22 mouse cellular contexts compared by ENCODE assay signal in genomic region chr11:96957061-96957805, GRCm38 (mm10). TPM values are rescaled to one million over a fixed set of nuclear protein-coding genes. Genes with fewer than 3 reads are reported as not detected.
DNase-seq lines count a peak whose midpoint lies in the region; ATAC-seq and TF ChIP-seq lines count a peak whose summit lies in the region.
"Had no signal": no experiment of that assay in that cellular context is flagged by ENCODE, and none has a peak within 500 bp of the region (broad histone marks: within the 10 kb centered on the region; RNA-seq: fewer than 3 reads in every experiment).

No protein-coding gene starts in this region.

- no peak for TF ChIP-seq CTCF in ES-Bruce4 (IDR thresholded peaks at IDR 0.05; ENCODE audit: low read depth, low read length)
- TF ChIP-seq CTCF in bone marrow, adult 2 months (IDR thresholded peaks at IDR 0.05; ENCODE audit: control insufficient read depth, insufficient read depth, low read length): no peak

- intact Hi-C loops in heart, postnatal 14 days (cut with DNase I): no loop called here

- H3K27me3 ChIP-seq in ES-Bruce4 (ENCODE audit: control insufficient read depth, insufficient read depth, low read length, poor library complexity, severe bottlenecking): no peaks in the 10 kb centered on the region
- no peaks in the 10 kb centered on the region for H3K27me3 ChIP-seq in liver, embryonic 16.5 days (ENCODE audit: control insufficient read depth, insufficient read depth, low read depth, low read length)
- H3K27me3 ChIP-seq in midbrain, embryonic 16.5 days (ENCODE audit: control insufficient read depth, insufficient read depth, low read depth, low read length): no peaks in the 10 kb centered on the region
- H3K27me3 ChIP-seq: forebrain, embryonic 13.5 days; hindbrain, embryonic 12.5 days had no signal

- H3K36me3 ChIP-seq in ES-Bruce4 (ENCODE audit: control insufficient read depth, insufficient read depth, low read length, poor library complexity, severe bottlenecking): peaks cover 34% of the 10 kb centered on the region
- peaks cover 93% of the 10 kb centered on the region for H3K36me3 ChIP-seq in liver, embryonic 16.5 days (ENCODE audit: control insufficient read depth, insufficient read depth)
- H3K36me3 ChIP-seq in midbrain, embryonic 16.5 days (ENCODE audit: control insufficient read depth, insufficient read depth, low read length): peaks cover 38% of the 10 kb centered on the region

- DNase-seq in thymus, postnatal 25 days: peak; percentile 69
- no peak for DNase-seq in heart, postnatal 14 days
- DNase-seq in natural killer cell, adult 2 months (ENCODE audit: low spot score in 2 of 2): no peak
- DNase-seq: adrenal gland, postnatal 25 days; cerebellum, adult 11-12 months; gastrocnemius, postnatal 36 days; kidney, adult 8-10 months; kidney, postnatal 25 days; layer of hippocampus, adult 9-11 months; lung, embryonic 14.5 days; lung, postnatal 36 days; right cerebral cortex, postnatal 25 days had no signal

- no peak for TF ChIP-seq EP300 in ES-Bruce4 (IDR thresholded peaks at IDR 0.05; ENCODE audit: insufficient read depth, low read depth, low read length)

- no peak overlapping the region for H3K9ac ChIP-seq in ES-Bruce4 (ENCODE audit: low read depth, poor library complexity, severe bottlenecking)
- peak overlapping the region; percentile 42 for H3K9ac ChIP-seq in liver, embryonic 16.5 days (ENCODE audit: low read depth, low read length)
- no peak overlapping the region for H3K9ac ChIP-seq in midbrain, embryonic 16.5 days (ENCODE audit: low read depth, low read length)
- H3K9ac ChIP-seq: forebrain, embryonic 13.5 days; hindbrain, embryonic 12.5 days; lung, embryonic 14.5 days had no signal

- TF ChIP-seq POLR2A in ES-Bruce4 (IDR thresholded peaks at IDR 0.05; ENCODE audit: insufficient read depth, low read length): no peak
- TF ChIP-seq POLR2A in bone marrow, adult 2 months (IDR thresholded peaks at IDR 0.05; ENCODE audit: borderline replicate concordance, control insufficient read depth, low read depth, low read length): no peak

- H3K4me2 ChIP-seq in liver, embryonic 16.5 days (ENCODE audit: low read depth, low read length): peak overlapping the region; percentile 40
- H3K4me2 ChIP-seq in midbrain, embryonic 16.5 days (ENCODE audit: low read length): no peak overlapping the region
- H3K4me2 ChIP-seq: forebrain, embryonic 13.5 days; hindbrain, embryonic 12.5 days; lung, embryonic 14.5 days had no signal

- H3K4me1 ChIP-seq in ES-Bruce4 (ENCODE audit: control insufficient read depth, insufficient read depth, low read length): peaks cover 10% of the 10 kb centered on the region
- peaks cover 3% of the 10 kb centered on the region for H3K4me1 ChIP-seq in bone marrow, adult 2 months (ENCODE audit: control insufficient read depth, insufficient read depth, low read length)
- peaks cover 65% of the 10 kb centered on the region for H3K4me1 ChIP-seq in liver, embryonic 16.5 days (ENCODE audit: control insufficient read depth, low read depth, low read length)
- no peaks in the 10 kb centered on the region for H3K4me1 ChIP-seq in midbrain, embryonic 16.5 days (ENCODE audit: control insufficient read depth, insufficient read depth, low read length)
- H3K4me1 ChIP-seq: forebrain, embryonic 13.5 days; hindbrain, embryonic 12.5 days had no signal

- no peak overlapping the region for H3K4me3 ChIP-seq in ES-Bruce4 (ENCODE audit: low read depth, low read length)
- H3K4me3 ChIP-seq in bone marrow, adult 2 months (replicated peaks; ENCODE audit: control insufficient read depth, low read depth, low read length): no peak overlapping the region
- peak overlapping the region; percentile 1; the same call in 1 of the 2 replicates for H3K4me3 ChIP-seq in liver, embryonic 16.5 days (ENCODE audit: low read depth, low read length)
- no peak overlapping the region for H3K4me3 ChIP-seq in midbrain, embryonic 16.5 days (ENCODE audit: low read depth, low read length)
- H3K4me3 ChIP-seq: forebrain, embryonic 13.5 days; hindbrain, embryonic 12.5 days had no signal

- ATAC-seq in liver, embryonic 16.5 days (ENCODE audit: low read depth): peak; percentile 47
- ATAC-seq in midbrain, embryonic 16.5 days: no peak
- ATAC-seq: forebrain, embryonic 13.5 days had no signal

- H3K9me3 ChIP-seq in ES-Bruce4 (replicated peaks; ENCODE audit: control insufficient read depth, insufficient read depth, low read length, poor library complexity, severe bottlenecking): no peaks in the 10 kb centered on the region
- no peaks in the 10 kb centered on the region for H3K9me3 ChIP-seq in liver, embryonic 16.5 days (replicated peaks; ENCODE audit: control insufficient read depth, low read length)
- no peaks in the 10 kb centered on the region for H3K9me3 ChIP-seq in midbrain, embryonic 16.5 days (replicated peaks; ENCODE audit: control insufficient read depth, low read length, poor library complexity, severe bottlenecking)
- H3K9me3 ChIP-seq: forebrain, embryonic 13.5 days; hindbrain, embryonic 12.5 days had no signal

- 88% methylated on average over 10 of the region's 10 CpGs for WGBS in bone marrow, adult 2 months
- WGBS in liver, embryonic 16.5 days (ENCODE audit: insufficient replicate concordance): 86% methylated on average over 10 of the region's 10 CpGs
- WGBS in midbrain, embryonic 16.5 days: 91% methylated on average over 10 of the region's 10 CpGs

- peak overlapping the region; percentile 57 for H3K27ac ChIP-seq in ES-Bruce4 (ENCODE audit: insufficient read depth, low read length)
- peak overlapping the region; percentile 26 for H3K27ac ChIP-seq in bone marrow, adult 2 months (ENCODE audit: control insufficient read depth, insufficient read depth, low read depth, low read length, poor library complexity)
- H3K27ac ChIP-seq in liver, embryonic 16.5 days (ENCODE audit: low read length): peak overlapping the region; percentile 93
- no peak overlapping the region for H3K27ac ChIP-seq in midbrain, embryonic 16.5 days (ENCODE audit: low read length)
- H3K27ac ChIP-seq: forebrain, embryonic 13.5 days; hindbrain, embryonic 12.5 days had no signal

RNA-seq across cellular contexts. Expression of gene Pnpo, which starts 13.4 kb away (rescaled TPM):
- 23.6 and 24.1 TPM in 2 replicates for polyA plus RNA-seq in ES-Bruce4 (2011; ENCODE audit: insufficient read depth, insufficient read length, low read depth, missing spikeins)
- 65.6 and 132 TPM in 2 replicates for polyA plus RNA-seq in bone marrow, adult 2 months (2011; ENCODE audit: insufficient read depth, insufficient read length, low replicate concordance, missing spikeins)
- polyA plus RNA-seq in liver, embryonic 16.5 days (2015; fragmentation: Nextera tagmentation; extraction: Ambion mirVana): 688 and 719 TPM in 2 replicates
- 10 to 100 TPM; 14.1 to 15.0 TPM for total RNA-seq in heart, postnatal 14 days (2021)
- 32.2 and 32.5 TPM in 2 replicates for polyA plus RNA-seq in midbrain, embryonic 16.5 days (2015; fragmentation: Nextera tagmentation; extraction: Ambion mirVana)

RNA-seq across cellular contexts. Expression of gene Sp2, which starts 25.5 kb away (rescaled TPM):
- 29.0 and 30.5 TPM in 2 replicates for polyA plus RNA-seq in ES-Bruce4 (2011; ENCODE audit: insufficient read depth, insufficient read length, low read depth, missing spikeins)
- polyA plus RNA-seq in bone marrow, adult 2 months (2011; ENCODE audit: insufficient read depth, insufficient read length, low replicate concordance, missing spikeins): 14.6 and 16.9 TPM in 2 replicates
- polyA plus RNA-seq in liver, embryonic 16.5 days (2015; fragmentation: Nextera tagmentation; extraction: Ambion mirVana): 15.8 and 18.6 TPM in 2 replicates
- 10 to 100 TPM; 11.4 to 12.0 TPM for total RNA-seq in heart, postnatal 14 days (2021)
- 15.4 and 16.8 TPM in 2 replicates for polyA plus RNA-seq in midbrain, embryonic 16.5 days (2015; fragmentation: Nextera tagmentation; extraction: Ambion mirVana)

RNA-seq across cellular contexts. Expression of gene Prr15l, which starts 29.3 kb away (rescaled TPM):
- polyA plus RNA-seq in ES-Bruce4 (2011; ENCODE audit: insufficient read depth, insufficient read length, low read depth, missing spikeins): 10.9 and 11.1 TPM in 2 replicates
- polyA plus RNA-seq in bone marrow, adult 2 months (2011; ENCODE audit: insufficient read depth, insufficient read length, low replicate concordance, missing spikeins): not detected in 2 replicates
- polyA plus RNA-seq in liver, embryonic 16.5 days (2015; fragmentation: Nextera tagmentation; extraction: Ambion mirVana): 4.8 and 7.1 TPM in 2 replicates
- 1 to 10 TPM in 1 of 2 experiments, under 1 TPM in 1; 0.88 to 1.8 TPM for total RNA-seq in heart, postnatal 14 days (2021)
- 0.24 and 0.51 TPM in 2 replicates for polyA plus RNA-seq in midbrain, embryonic 16.5 days (2015; fragmentation: Nextera tagmentation; extraction: Ambion mirVana)
- total RNA-seq: gastrocnemius, postnatal 36 days; left cerebral cortex, adult 8-10 months; megakaryocyte-erythroid progenitor cell, adult 5-6 weeks had no signal

RNA-seq across cellular contexts. Expression of gene Cdk5rap3, which starts 40.9 kb away (rescaled TPM):
- 93.3 and 109 TPM in 2 replicates for polyA plus RNA-seq in ES-Bruce4 (2011; ENCODE audit: insufficient read depth, insufficient read length, low read depth, missing spikeins)
- 16.4 and 39.4 TPM in 2 replicates for polyA plus RNA-seq in bone marrow, adult 2 months (2011; ENCODE audit: insufficient read depth, insufficient read length, low replicate concordance, missing spikeins)
- 36.9 and 38.8 TPM in 2 replicates for polyA plus RNA-seq in liver, embryonic 16.5 days (2015; fragmentation: Nextera tagmentation; extraction: Ambion mirVana)
- 10 to 100 TPM; 22.3 to 23.3 TPM for total RNA-seq in heart, postnatal 14 days (2021)
- polyA plus RNA-seq in midbrain, embryonic 16.5 days (2015; fragmentation: Nextera tagmentation; extraction: Ambion mirVana): 80.6 and 85.7 TPM in 2 replicates

RNA-seq across cellular contexts. Expression of gene Sp6, which starts 56.0 kb away (rescaled TPM):
- polyA plus RNA-seq in ES-Bruce4 (2011; ENCODE audit: insufficient read depth, insufficient read length, low read depth, missing spikeins): 12.4 and 13.5 TPM in 2 replicates
- polyA plus RNA-seq in bone marrow, adult 2 months (2011; ENCODE audit: insufficient read depth, insufficient read length, low replicate concordance, missing spikeins): 1.00 TPM in 1 of 2 replicates, not detected in the other
- not detected in 2 replicates for polyA plus RNA-seq in liver, embryonic 16.5 days (2015; fragmentation: Nextera tagmentation; extraction: Ambion mirVana)
- under 1 TPM; 0.07 to 0.12 TPM for total RNA-seq in heart, postnatal 14 days (2021)
- 0.26 and 0.35 TPM in 2 replicates for polyA plus RNA-seq in midbrain, embryonic 16.5 days (2015; fragmentation: Nextera tagmentation; extraction: Ambion mirVana)
- total RNA-seq: gastrocnemius, postnatal 36 days had no signal
- polyA plus RNA-seq: heart, postnatal 0 days; intestine, embryonic 14.5 days had no signal
